Mouse (Mus musculus): Measurements from ENCODE around the gene Lrrk2.

Lrrk2 gene

DNA sequence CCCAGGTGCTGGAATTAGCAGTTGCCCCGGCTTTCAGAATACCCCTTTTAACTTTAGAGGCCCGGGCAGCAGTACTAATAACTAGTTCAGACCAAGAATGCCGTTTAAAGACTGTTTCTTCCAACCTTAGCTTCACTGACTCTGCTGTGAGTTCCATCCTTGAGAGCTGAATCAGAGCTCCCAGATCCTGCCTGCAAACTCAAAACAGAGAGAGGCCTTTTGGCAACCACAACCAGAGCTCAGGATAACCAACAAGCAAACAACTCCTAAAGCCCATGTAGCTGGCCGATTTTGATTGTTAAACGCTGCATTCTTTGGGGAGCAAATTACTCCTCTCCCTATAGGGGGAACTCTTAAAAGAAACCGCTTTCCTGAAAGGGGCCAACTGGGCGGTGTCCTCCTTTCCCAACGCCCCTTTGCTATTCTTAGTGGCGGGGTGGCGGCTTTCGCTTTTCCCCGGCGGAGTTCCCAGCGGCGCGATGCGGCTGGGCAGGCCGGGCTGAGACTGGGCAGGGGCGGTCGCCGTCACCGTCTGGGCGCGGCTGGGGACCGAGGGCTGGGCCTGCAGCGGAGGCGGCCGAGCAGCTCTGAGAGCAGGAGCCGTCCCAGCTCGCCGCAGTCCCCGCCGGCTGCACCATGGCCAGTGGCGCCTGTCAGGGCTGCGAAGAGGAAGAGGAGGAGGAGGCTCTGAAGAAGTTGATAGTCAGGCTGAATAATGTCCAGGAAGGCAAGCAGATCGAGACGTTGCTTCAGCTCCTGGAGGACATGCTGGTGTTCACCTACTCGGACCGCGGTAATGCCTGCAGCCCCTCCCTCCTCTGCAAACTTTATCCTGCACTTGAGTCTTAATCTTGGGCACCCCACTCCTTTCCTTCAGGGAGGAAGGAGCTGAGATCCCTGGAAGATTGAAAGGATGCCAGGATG is at the start of gene Lrrk2:
Gene Lrrk2, plus strand, starts transcription at position 531 of the 924 bp plus-strand sequence.
- peak; percentile 94 to 95 for DNase-seq

DNA sequence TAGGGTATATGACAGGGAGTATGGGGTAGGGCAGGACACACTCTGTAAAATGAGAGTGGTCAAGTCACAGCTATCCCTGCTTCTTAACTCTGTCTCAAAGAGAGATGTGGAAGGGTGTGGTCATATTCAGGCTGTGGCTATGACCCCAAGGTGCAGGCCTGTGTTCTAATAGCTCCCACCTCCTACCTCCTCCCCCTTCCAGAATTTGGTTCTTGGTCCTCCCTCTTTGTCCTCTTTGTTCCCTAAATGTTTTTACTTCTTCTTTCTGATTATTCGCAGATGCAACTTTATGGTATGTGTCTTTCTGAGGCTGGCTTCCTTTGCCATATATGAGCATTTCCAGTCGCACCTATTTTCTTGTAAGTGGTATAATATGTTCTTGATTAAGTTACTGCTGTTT is 48.5 kb upstream of the Lrrk2 start:
- no peak for DNase-seq

DNA sequence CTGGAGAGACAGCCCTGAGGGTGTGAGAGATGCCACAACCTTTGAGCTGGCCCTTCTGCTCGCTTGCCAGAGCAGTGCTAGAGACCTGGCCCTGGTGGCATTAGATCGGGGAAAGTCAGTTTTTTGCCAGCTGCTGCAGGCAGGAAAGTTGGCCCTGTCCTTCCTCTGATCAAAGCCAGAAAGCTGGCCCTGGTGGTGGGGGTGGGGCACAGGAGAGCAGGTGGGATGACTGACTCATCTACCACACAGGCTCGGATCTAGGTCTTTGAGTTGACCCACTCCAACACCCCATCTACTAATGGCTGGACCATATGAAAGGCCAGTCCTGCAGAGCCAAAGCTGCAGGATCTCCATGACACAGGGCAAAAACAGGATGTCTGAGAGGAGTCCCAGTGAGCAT is 43.8 kb upstream of the Lrrk2 start:
- no peak for DNase-seq

DNA sequence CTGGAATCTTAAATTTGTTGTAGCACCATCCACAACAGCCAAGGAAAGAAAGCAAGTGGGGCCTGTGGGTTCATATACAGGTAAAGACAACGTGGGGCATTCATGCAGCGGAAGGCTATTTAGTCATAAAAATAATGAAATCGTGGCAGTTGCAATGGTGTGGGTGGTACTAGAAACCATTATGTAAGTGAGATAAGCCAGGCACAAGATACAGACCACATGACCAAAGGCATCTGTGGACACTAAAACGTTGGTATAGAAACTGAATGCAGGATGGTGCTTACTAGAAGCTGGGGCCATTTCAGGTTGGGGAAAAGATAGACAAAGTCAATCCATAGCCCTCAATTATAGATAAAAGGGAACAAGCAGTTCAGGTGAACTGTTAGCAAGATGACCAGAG is 40.5 kb upstream of the Lrrk2 start:
- no peak for DNase-seq

DNA sequence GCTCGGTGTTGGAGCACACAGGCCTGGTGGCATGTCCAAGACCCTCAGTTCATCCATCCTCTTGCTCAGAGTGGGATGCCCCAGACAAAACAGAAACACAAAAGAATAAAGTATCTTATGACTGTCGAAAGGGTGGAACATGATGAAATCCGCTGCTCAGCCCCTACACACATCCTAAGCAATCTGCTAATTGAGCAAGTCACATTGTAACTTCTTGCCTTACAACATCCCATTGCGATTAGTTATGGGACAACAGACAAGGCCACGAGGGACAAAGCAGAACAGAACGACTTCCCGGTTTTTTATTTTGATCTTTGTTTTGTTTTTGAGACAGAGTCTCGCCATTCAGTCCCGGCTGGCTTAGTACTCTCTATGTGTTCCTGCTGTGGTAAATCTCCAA is 39.9 kb upstream of the Lrrk2 start:
- DNase-seq = no peak

DNA sequence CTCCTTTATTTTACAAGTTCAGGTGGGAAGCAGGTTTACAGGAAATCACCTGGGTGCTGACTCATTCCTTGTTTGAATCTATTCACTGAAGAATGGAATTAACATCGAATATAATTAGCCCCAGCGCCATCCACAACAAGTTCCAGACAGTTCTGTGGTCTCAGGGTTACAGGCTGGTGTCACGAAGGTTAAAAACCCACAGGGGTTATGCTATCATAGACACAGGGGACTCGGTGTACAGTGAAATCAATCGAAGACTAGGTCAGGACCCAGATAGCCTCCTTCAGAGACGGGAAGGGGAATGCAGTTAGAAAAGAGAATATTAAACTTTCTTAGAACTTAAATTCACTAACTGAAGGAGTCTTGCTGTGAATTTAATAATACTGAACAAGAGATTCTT is 39.2 kb upstream of the Lrrk2 start:
- DNase-seq = no peak

DNA sequence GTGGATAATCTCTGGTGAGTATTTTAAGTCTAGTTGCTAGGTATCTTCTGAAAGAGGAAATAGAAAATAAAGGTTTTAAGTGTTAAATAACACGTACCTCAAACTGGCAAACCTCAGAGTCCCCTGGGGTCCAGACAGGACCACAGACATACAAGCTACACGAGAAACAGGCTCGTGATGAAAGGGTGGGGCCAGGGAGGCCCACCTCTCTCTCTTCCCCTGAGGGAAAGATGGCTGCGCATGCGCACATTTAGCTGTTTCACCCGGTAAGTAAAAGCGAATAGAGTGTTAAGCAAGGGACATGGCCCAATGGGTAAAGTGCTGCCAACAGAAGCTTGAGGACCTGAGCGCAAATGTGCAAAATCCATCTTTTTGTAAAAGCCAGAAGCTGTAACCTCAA is 38.7 kb upstream of the Lrrk2 start:
- DNase-seq = peak in 1 of 2 experiments; percentile 43

DNA sequence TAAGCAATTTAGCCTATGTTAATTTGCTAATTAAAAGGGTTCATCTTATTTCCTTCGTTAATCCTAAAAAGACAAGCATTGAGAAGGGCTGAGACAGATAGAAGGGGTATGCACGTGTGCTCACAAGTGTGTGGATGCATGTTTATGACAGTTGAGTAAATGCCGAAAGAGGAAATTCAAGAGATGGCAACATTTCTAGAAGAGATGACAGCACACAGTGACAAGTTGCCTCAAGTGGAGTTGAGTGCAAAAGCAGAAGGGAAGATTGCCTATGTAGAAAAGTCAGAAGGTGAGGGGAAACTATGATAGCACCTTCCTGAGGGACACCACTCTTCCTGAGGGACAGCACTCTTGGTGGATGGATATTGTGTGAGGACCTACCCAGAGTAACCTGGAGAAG is 31.3 kb upstream of the Lrrk2 start:
- DNase-seq = no peak

DNA sequence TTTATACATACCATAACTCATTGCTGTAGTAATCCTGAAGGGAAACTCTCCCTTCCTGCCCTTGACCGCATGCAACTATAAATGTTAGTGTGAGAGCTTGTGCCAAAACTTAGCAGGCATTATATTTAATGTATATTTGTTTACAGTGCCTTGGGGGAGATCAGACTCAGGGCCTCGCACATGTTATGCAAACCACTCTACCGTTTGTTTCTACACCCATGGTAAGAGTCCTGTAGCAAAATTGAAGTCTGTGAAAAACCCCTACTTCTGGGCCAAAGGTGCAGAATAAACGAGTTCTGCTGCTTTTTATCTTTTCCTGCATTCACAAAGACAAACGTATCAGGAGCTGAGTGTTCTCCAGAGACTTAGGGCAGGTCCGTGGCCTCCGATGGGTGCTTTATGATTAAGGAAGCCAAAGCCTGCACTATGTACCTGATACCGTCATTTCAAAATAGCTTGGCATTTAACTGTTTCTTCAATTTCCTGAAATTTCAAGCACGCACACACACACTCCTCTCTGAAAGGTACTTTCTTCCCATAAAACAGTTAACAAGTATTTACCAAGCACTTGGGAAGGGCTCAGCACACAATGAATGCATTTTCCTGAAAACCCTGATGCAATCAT is 30.2 kb upstream of the Lrrk2 start:
- DNase-seq = peak in 1 of 2 experiments; percentile 60

DNA sequence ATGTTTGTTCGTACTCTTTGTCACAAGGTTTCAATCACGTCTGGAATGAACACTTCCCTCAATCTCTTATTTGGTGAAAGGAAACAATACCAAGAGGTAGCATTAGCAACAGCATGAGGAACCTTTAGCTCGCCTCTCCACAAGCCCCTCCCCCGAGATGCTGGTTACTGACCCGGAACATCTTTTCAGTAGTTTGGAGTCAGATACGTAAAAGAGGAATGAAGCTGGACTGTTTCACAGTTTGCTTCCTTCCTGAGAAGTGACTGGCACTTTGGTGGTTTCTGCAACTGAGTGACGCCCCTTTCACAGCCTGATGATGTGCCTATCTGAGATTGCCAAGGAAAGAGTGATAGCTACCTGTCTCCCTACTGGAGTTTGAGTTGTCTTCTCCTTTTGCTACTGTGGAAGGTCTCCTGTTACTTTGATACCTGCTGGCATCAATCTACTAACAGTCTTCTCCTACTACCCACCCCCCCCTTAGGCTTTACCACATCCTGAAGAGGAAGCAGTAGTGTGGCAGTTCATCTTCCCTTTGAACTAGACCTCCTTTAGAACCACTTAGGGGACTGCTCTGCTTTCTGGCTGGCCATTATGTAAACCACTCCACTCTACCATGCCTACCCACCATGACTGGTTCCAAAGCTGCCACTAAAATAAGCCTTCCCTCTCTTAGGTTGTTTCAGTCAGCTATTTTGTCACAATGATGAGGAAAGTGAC is 29.2 kb upstream of the Lrrk2 start:
- DNase-seq = peak; percentile 20 to 33

DNA sequence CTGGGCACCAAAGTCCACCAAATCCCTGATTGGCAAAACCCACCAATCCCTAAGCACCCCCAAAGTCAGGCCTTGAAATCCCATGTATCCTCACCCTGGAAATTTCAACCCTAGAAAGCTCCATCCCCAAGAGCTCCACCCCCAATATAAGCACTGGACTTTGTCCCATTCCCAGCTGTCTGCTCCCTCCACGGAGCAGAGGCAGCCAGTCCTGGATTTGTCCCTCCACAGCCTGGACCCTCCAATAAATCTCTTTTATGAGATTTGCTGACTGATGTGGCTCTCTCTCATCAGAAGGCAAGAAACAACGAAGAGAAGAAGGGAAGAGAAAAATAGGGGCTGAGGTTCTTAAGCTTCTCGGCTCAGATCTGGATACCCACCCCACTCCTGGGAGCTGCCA is 22.7 kb upstream of the Lrrk2 start:
- no peak for DNase-seq

DNA sequence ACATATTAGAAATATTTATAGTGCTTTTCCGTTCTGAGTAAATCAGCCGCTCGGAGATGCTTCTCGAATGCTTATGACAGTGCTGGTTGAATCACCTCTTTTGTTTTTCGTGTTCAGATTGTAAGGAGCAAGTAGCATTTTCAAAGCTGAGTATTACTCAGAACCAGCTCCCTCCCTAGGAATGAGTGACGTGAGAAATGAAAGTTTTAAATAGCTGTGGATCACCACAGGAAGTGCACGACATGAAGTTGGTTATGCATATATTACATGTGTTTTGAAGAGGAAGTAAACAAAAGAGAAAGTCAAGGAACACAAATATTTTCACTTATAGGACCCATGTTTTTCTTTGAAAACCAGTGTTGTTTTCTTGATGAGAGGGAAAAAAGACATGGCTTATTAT is 21.5 kb upstream of the Lrrk2 start:
- DNase-seq = no peak

DNA sequence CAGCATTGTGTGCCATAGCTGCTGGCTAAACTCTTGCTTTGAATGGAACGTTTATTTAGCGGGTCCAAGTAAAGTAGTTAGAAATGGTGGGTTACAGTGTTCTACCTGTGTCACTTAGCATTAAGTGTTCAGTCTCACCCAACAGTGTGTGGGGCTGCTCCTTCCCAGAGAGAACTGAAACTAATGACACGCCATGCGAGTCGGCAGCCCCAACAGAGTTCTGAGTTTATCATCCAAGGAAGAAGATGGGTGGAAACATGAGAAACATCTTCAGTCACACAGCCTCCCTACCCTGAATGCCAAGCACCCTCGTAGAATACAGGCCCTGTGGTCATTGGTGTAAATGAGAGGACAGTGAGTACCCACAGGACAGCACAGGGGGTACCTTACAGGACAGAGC is 14.7 kb upstream of the Lrrk2 start:
- DNase-seq = no peak

DNA sequence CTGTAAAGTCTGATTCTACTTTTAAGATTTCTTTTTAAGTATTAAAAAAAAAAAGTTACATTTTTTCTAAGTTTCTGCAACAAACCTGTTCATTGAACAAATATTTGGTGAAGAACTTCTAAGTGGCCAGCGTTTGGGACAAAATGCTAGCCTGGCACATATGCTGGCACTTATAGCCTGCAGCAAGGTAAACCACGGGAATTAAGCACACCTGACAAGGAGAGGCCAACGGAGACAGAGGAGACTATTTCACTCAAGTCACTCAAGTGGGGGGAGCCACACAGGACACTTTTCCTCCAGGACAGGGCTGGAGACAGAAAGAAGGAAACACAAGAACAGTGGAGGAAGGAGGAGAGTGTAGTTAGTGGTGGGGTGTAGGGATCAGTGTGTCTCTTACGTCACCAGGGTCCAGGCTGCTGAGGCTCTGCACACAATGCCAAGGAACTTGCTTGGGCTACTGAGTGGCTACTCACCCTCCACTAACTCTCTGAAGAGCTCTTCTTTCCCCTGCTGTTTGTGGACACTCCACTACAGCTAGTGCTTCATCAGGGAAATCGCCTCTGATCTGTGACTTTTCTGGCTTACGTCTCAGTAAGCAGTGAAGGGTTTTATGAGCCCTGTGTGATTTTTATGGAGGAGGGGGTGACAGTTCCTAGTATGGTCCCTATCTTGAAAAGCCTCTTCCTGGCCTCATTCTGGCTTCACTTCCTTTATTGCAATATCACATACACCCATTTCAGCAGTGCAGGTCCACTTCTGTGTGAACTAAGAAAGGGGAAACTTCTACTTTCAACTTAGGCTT is 12.5 kb upstream of the Lrrk2 start:
- DNase-seq = peak; percentile 29 to 64

DNA sequence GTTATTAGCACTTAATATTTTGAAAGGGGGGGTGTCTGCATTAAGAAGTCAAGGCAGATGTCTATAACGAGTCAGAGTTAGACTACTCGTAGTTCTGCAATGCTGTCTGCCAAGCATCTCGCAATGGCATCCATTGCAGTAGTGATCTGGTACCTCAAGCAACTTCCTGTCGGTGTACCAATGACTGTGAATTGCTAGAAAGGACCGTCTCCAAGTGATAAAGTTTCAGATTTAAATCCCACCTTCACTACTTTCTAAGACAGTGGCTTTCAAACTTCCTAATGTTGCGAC is 12.0 kb upstream of the Lrrk2 start:
- DNase-seq = peak in 1 of 2 experiments; percentile 13

DNA sequence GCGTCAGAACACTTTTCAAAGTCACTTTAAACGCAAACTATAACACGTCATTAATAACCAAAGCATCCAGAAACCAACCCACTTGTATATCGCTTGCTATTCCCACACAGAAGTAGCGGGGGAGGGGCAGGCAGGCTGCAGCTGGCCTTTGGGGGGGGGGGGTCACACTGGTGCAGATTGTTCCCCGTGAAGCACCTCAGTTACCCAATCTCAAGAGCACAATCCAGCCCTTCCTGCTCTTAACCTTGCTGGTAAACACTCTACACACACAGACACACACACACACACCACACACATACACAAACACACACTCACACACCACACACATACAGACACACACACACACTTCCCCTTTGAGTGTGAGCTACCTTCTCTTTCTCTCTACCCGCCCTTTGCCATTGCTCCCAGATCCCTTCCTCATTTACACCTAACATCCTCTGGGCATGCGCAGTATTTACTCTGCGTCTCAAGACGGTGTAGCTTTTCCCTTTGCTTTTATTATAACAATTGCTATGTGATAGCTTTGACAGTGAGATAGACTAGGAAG is 8.3 kb upstream of the Lrrk2 start:
- peak; percentile 59 to 63 for DNase-seq

DNA sequence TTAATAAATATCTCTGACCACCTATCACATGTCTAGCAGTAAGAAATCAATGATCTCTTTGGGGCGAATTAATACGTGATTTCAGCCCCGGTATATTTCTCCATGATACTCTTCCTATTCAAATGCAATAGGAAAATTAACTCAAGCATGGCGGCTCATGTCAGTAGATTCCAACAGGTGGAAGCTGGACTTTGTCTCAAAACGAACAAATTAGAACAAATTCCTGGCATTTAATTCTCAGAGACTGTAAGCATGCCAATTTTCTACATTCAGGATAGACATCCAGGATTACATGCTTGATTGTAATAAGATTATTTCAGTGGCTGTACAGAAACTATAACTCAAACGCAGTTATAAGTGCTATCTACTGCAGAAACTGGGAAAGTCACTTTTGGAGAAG is 7.4 kb upstream of the Lrrk2 start:
- no peak for DNase-seq

DNA sequence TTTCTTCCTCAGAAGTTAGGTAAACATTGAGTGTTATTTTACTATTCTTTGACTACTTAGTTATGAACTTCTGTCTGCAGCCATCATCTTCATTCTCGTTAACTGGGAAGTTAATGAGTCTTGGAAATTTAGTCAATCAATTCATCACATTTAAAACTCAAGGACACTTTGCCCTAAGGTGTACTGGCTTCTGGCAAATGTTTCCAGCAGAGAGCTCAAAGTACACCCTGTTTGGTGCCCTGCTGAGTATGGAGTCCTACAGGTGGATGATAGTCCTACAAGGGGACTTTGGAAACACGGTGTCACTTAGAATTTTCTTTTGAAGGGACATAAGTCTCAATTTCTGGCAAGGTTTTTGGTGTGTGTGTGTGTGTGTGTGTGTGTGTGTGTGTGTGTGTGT is 1.8 kb upstream of the Lrrk2 start:
- DNase-seq = no peak

DNA sequence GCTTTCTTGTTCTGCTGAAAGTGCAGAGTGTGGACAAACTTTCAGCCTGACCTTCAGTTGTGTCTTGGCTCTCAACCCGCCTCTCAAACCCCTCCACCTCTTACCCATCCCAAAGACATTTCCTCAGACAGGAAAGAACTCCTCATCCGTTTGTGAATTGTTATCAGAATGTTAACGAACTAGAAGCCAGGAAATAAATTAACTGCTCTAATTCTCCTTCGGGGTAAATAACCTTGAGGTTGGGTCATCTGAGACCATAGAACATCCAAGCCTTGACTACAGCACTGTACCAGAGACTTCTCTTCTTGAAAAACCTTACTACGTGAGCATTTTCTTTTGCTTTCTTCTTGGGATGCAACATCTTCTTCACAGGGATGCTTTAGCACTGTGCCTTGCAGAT is 988 bp upstream of the Lrrk2 start:
- DNase-seq = no peak

DNA sequence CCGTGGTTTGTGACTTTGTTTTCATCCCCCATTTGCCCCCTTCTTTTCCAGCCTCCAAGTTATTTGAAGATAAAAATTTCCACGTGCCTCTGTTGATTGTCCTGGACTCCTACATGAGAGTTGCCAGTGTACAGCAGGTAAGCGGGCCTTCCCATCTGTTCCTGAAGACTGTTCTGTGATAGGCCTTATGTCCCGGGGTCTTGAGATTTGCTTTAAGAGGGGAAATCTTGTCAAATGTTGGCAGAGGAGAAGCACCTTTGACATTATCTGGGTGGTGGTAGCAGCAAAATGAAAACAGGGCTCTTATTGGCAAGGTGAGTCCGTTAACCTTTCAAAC is 562 bp downstream of the Lrrk2 start:
- DNase-seq = no peak

DNA sequence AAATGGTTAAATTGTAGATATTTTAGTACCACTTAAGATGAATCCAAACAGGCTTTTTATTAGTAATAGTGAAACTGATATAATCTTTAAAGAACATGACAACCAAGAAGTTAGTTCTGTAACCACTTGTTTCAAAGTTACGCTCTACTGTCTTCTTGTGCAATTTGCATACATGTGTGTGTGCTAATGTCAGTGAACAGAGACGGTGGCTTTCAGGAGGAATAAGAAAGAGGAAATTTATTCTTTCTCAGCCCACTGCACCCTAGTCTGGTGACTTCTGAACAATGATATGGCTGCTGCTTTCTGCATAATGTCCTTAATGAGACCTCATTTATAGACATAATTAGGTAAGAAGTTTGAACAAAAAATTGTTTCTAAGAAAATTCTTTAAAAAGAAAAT is 7.1 kb downstream of the Lrrk2 start:
- no peak for DNase-seq

DNA sequence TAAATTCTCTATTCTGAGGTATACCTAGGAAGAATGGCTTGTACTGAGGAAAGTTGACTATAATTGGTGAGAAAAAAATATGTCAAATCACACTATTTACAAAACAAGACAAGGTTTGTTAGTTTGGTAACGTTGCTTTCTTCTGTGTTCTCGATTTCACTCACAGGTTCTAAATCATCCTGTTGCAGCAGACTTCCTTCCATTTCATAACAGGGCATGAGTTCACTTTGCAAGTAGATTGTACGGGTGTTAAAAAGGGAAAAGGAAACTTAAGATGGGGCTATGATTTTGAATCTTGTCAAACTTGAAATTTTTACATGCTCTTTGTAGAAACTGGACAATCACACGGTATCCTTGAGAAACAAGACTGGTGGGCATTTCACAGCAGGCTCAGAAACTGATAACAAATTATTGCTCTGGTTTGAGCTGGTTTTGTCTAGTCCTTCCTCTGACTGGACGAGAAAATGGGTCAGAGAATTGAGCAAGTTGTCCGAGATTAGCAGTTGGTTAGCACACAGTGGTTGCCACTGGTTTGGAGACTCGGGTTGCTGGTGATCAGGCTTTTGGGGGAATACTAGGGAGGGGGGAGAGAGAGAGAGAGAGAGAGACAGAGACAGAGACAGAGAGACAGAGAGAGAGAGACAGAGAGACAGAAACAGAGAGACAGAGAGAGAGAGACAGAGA is 13.0 kb downstream of the Lrrk2 start:
- DNase-seq = no peak
